Mouse (Mus musculus): ENCODE data around the gene Pi4k2a. TPM values are rescaled to one million over a fixed set of nuclear protein-coding genes. Genes with fewer than 3 reads are reported as not detected.

Gene Pi4k2a
- polyA plus RNA-seq, 1 experiment, result 44.6 TPM

GRCm38 (mm10) chr19:42148569-42148860, 58.2 kb downstream of the Pi4k2a start:
- Histone ChIP-seq H3K4me3 (ENCODE audit: insufficient read depth, low read length) (peak overlapping the region; percentile 92), H3K4me1 (ENCODE audit: control insufficient read depth, insufficient read depth, low read length) (peaks cover 40% of the 10 kb centered on the region), H3K27ac (ENCODE audit: insufficient read depth, low read depth, low read length) (no peak overlapping the region)
- no peak for TF ChIP-seq POLR2A (IDR thresholded peaks at IDR 0.05; ENCODE audit: borderline replicate concordance, low read depth, low read length)
- TF ChIP-seq CTCF (IDR thresholded peaks at IDR 0.05; ENCODE audit: low read depth, low read length), result no peak; the same call in 1 of the 2 replicates

DNA sequence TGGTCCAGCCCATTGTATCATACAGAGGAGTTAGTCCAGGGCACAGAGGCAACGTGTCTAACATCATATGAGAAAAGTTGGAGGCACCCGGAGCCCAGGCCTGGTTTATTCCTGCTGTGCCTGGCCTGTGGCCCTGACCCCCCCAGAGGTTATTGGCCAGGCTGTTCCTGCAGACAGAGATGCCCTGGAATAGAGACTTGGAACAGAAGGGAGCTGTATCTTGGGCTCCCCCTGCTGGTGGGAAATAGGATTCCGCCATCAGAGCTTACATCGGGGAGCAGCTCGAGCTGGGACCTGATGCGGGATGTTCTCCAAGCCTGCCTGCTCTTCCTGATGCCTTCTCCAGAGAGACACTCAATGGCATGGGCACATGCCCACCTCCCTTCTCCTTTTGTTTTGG, 61.7 kb downstream of the Pi4k2a start:
- Histone ChIP-seq H3K27ac (ENCODE audit: insufficient read depth, low read depth, low read length) (no peak overlapping the region), H3K4me1 (ENCODE audit: control insufficient read depth, insufficient read depth, low read length) (peaks cover 25% of the 10 kb centered on the region), H3K4me3 (ENCODE audit: insufficient read depth, low read length) (no peak overlapping the region)
- peak; percentile 61 for TF ChIP-seq CTCF (IDR thresholded peaks at IDR 0.05; ENCODE audit: low read depth, low read length)
- no peak for TF ChIP-seq POLR2A (IDR thresholded peaks at IDR 0.05; ENCODE audit: borderline replicate concordance, low read depth, low read length)

GRCm38 (mm10) chr19:42157493-42158237, 67.4 kb downstream of the Pi4k2a start:
- TF ChIP-seq POLR2A (IDR thresholded peaks at IDR 0.05; ENCODE audit: borderline replicate concordance, low read depth, low read length), result no peak
- no peak for TF ChIP-seq CTCF (IDR thresholded peaks at IDR 0.05; ENCODE audit: low read depth, low read length)
- no peak overlapping the region for H3K27ac ChIP-seq (ENCODE audit: insufficient read depth, low read depth, low read length)
- H3K4me1 ChIP-seq (ENCODE audit: control insufficient read depth, insufficient read depth, low read length), result peaks cover 19% of the 10 kb centered on the region
- H3K4me3 ChIP-seq (ENCODE audit: insufficient read depth, low read length), result no peak overlapping the region

DNA sequence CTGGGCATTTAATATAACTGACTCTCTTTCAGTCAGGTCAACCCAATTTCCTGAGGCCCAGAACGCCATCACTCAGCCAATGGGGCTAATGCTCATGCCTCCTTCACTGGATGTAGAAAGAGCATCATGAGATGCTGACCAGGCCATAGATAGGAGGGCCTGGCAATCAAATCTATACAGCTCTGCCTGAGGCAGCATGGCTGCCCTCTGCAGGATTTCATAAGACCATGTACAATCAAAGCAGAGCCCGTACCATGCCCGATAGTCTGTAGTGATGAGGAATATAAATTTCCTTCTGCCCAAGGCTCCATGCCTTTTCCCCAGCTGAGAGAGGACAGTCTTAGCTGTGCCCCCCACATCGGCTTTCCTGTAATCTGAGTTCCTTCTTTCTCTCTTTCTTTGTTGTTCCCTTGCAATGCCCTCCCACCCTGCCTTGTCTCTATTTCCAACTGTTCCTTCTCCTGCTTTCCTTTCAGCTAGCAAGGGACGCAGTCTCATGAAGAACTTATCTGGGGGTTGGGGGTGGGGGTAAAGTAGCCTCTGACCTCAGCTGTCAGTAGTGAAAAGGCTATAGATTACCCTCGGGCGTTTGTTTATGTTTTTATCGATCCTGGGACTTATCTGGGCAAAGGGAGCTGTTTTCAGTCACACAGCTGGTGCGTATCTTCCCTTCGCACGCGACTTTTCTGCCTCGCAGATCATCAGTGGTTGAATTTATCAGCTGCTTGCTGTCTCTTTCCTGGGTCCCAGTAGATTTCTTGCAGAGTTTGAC, 68.2 kb downstream of the Pi4k2a start:
- no peak overlapping the region for H3K27ac ChIP-seq (ENCODE audit: insufficient read depth, low read depth, low read length)
- peaks cover 19% of the 10 kb centered on the region for H3K4me1 ChIP-seq (ENCODE audit: control insufficient read depth, insufficient read depth, low read length)
- TF ChIP-seq POLR2A (IDR thresholded peaks at IDR 0.05; ENCODE audit: borderline replicate concordance, low read depth, low read length), result no peak
- no peak for TF ChIP-seq CTCF (IDR thresholded peaks at IDR 0.05; ENCODE audit: low read depth, low read length)
- H3K4me3 ChIP-seq (ENCODE audit: insufficient read depth, low read length), result no peak overlapping the region

GRCm38 (mm10) chr19:42163764-42164163, 73.5 kb downstream of the Pi4k2a start, which contains the start of gene Zfyve27:
Gene Zfyve27 (plus strand): TSS chr19:42163951.
- no peak within 1 kb of the TSS for H3K27ac ChIP-seq (ENCODE audit: insufficient read depth, low read depth, low read length)
- no peak within 1 kb of the TSS for H3K4me3 ChIP-seq (ENCODE audit: insufficient read depth, low read length)
- TF ChIP-seq POLR2A (IDR thresholded peaks at IDR 0.05; ENCODE audit: borderline replicate concordance, low read depth, low read length), result no peak
- TF ChIP-seq CTCF (IDR thresholded peaks at IDR 0.05; ENCODE audit: low read depth, low read length), result no peak
- H3K4me1 ChIP-seq (ENCODE audit: control insufficient read depth, insufficient read depth, low read length), result peaks cover 4% of the 10 kb centered on the region

DNA sequence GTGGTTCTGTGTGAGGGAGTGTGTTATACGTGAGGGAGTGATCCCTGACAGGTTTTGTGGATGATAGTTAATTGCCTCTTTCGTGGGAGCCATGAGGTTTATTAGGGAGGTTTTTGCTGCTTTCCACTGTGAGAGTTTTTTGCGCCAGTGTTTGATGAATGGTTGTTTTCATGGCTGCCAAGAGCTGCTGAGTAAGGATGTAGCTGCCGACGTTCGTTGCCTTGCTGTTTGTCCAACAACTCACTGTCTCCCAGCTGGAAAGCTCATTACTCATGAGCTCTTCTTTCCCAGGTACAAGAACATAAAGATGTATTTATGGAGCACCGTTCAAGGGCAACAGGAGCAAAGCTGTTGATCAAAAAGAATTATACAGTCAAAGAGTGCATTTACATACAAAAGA, 73.9 kb downstream of the Pi4k2a start:
- TF ChIP-seq CTCF (IDR thresholded peaks at IDR 0.05; ENCODE audit: low read depth, low read length), result no peak
- TF ChIP-seq POLR2A (IDR thresholded peaks at IDR 0.05; ENCODE audit: borderline replicate concordance, low read depth, low read length), result no peak
- H3K4me3 ChIP-seq (ENCODE audit: insufficient read depth, low read length), result no peak overlapping the region
- peaks cover 4% of the 10 kb centered on the region for H3K4me1 ChIP-seq (ENCODE audit: control insufficient read depth, insufficient read depth, low read length)
- H3K27ac ChIP-seq (ENCODE audit: insufficient read depth, low read depth, low read length), result no peak overlapping the region

DNA sequence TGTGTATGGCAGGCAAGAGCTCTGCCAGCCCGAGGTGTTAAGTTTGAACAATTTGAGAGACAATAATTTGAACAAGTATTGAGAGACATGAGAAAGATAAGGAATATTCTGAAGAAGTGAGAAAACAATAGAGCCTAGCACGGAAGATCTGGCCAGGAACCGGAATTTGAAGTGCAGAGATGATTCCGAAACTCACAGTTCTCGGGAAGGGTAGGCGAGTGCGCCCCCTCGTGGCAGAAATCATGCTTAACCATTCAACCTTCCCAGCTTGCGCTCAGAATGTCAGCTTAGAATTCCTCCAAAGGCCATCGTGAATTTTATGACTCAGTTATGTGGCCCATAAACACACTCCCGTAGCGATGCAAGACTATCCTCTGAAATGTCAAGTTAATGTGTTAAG, 75.9 kb downstream of the Pi4k2a start:
- no peak overlapping the region for H3K4me3 ChIP-seq (ENCODE audit: insufficient read depth, low read length)
- no peak overlapping the region for H3K27ac ChIP-seq (ENCODE audit: insufficient read depth, low read depth, low read length)
- peaks cover 9% of the 10 kb centered on the region for H3K4me1 ChIP-seq (ENCODE audit: control insufficient read depth, insufficient read depth, low read length)
- TF ChIP-seq CTCF (IDR thresholded peaks at IDR 0.05; ENCODE audit: low read depth, low read length), result peak; percentile 77
- no peak for TF ChIP-seq POLR2A (IDR thresholded peaks at IDR 0.05; ENCODE audit: borderline replicate concordance, low read depth, low read length)

DNA sequence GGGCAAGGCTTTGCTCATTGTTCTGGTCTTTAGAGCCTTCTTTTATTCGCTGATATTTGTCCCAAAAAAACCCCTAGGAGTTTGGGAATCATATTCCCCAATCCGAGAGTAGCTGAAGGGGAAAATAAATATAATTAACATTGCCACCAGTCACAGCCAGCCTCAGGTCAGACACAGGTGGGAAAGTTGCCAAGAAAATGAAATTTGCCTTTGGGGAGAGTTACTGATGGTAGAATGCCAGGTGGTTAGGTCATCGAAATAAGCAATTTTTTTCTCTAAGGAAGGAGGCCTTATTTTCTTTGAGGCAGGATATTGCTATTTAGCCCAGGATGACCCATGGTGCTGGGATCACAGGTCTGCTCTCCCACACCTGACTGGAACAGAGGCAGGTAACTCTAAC, 76.5 kb downstream of the Pi4k2a start:
- peaks cover 13% of the 10 kb centered on the region for H3K4me1 ChIP-seq (ENCODE audit: control insufficient read depth, insufficient read depth, low read length)
- H3K4me3 ChIP-seq (ENCODE audit: insufficient read depth, low read length), result no peak overlapping the region
- no peak for TF ChIP-seq CTCF (IDR thresholded peaks at IDR 0.05; ENCODE audit: low read depth, low read length)
- no peak overlapping the region for H3K27ac ChIP-seq (ENCODE audit: insufficient read depth, low read depth, low read length)

- H3K4me1 ChIP-seq (ENCODE audit: control insufficient read depth, insufficient read depth, low read length), result peaks cover 18% of the 10 kb centered on the region
- no peak for TF ChIP-seq CTCF (IDR thresholded peaks at IDR 0.05; ENCODE audit: low read depth, low read length)
Observed at GRCm38 (mm10) chr19:42167489-42167888, 77.2 kb downstream of the Pi4k2a start.

GRCm38 (mm10) chr19:42169322-42169975, 79.2 kb downstream of the Pi4k2a start:
- TF ChIP-seq CTCF (IDR thresholded peaks at IDR 0.05; ENCODE audit: low read depth, low read length), result no peak
- no peak for TF ChIP-seq POLR2A (IDR thresholded peaks at IDR 0.05; ENCODE audit: borderline replicate concordance, low read depth, low read length)
- Histone ChIP-seq H3K4me3 (ENCODE audit: insufficient read depth, low read length) (no peak overlapping the region), H3K4me1 (ENCODE audit: control insufficient read depth, insufficient read depth, low read length) (peaks cover 18% of the 10 kb centered on the region), H3K27ac (ENCODE audit: insufficient read depth, low read depth, low read length) (no peak overlapping the region)

More at GRCm38 (mm10) chr19:42167489-42167888, 77.2 kb downstream of the Pi4k2a start:
- Histone ChIP-seq H3K27ac (ENCODE audit: insufficient read depth, low read depth, low read length) (no peak overlapping the region), H3K4me3 (ENCODE audit: insufficient read depth, low read length) (no peak overlapping the region)

All from bone marrow macrophage, adult 2 months (primary cell).